Mouse (Mus musculus) erythroid progenitor cell, adult 5-6 weeks (primary cell): ENCODE data around the gene Slc22a28. TPM values are rescaled to one million over a fixed set of nuclear protein-coding genes. Genes with fewer than 3 reads are reported as not detected.
"Not testable (repeated sequence)": the region's sequence is repeated elsewhere in the genome, so short reads cannot be mapped to it uniquely, and the experiment has no call there.

ENCODE experiments used
- ATAC-seq: replicated peaks from 2 replicates; pipeline ENCODE4 v1.8.0; 2016; ENCODE audit warnings: moderate number of reproducible peaks, mild to moderate bottlenecking, moderate TSS enrichment, inconsistent platforms; ENCODE audit not compliant: poor library complexity, low FRiP score, severe bottlenecking
- total RNA-seq, 2 experiments: library from RNA; stranded (forward) in 1 of 2; stranded (reverse) in 1 of 2; fragments of 150-400 nt in 1 of 2; fragments of 186-747, 209-891 nt in 1 of 2; gene quantifications; 2 replicates each; pipeline versions ENCODE4 v1.2.3 to v1.2.4; 2015 to 2017; ENCODE audit warnings: low replicate concordance in 2 of 2

The Slc22a28 gene
- total RNA-seq (2015; ENCODE audit: low replicate concordance): not detected in 2 replicates
- not detected in 2 replicates for total RNA-seq (2017; ENCODE audit: low replicate concordance)

- not testable (repeated sequence) for ATAC-seq
Measured at GRCm38 (mm10) chr19:8131881-8132280, at the start of gene Slc22a28. Gene Slc22a28 (minus strand): TSS chr19:8131982.

GRCm38 (mm10) chr19:8148787-8149523, 17.2 kb upstream of the Slc22a28 start:
- no peak for ATAC-seq

DNA sequence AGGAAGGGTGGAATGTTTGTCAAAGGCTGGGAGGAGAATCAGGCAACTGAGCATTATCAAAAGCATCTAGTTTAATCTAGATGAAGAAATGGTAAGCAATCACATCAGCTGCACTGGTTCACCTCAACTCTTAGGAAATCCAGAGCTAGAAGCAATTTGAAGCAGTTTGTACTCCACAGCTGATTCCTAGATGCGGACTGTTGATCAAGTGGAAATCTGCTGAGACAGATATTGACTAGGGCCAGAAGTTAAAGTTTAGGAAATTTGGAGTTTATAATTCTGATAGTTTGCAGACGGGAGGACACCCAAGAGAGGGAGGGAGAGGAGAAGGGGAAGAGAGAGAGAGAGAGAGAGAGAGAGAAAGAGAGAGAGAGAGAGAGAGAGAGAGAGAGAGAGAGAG, 10.9 kb upstream of the Slc22a28 start:
- not testable (repeated sequence) for ATAC-seq

DNA sequence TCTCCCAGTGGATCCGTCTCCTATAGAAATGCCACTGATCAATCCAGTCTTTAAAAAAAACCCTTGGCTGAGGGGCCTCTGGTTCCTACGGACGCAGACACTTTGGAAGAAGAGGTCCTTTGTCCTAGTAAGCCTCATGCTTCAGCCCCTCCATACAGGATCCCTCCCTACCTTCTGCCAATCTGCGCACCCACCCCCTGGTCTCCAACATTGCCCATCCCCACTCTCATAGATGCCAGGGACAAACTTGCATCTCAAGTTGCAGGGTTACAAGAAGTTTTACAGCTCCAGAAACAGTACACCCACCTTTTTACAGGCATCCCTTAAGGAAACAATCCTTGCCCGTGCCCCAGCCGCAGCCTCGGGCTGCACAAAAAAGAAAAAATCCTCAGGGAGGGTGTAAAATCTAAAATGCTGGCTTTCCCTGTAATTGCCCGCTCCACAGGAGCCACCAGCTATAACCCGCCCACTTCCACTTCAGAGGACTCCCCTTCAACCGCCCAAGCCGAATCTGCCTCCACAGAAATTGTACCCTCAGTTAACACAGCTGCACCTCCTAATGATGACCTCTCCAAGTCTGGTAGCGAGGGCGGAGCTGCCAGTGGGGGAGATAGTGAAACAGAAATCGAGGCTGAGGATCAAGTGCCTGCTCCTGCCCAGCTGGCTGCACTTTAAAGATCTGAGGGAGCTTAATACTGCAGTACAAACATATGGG, 2.5 kb upstream of the Slc22a28 start:
- not testable (repeated sequence) for ATAC-seq

GRCm38 (mm10) chr19:8019904-8020349, 111.9 kb downstream of the Slc22a28 start:
- no peak for ATAC-seq

GRCm38 (mm10) chr19:8019329-8019851, 112.4 kb downstream of the Slc22a28 start:
- ATAC-seq: not testable (repeated sequence)

GRCm38 (mm10) chr19:8018535-8018934, 113.2 kb downstream of the Slc22a28 start:
- ATAC-seq: not testable (repeated sequence)

Other genes starting within 250 kb of the Slc22a28 start
- gene Slc22a27, start 166.0 kb downstream of the Slc22a28 start, total RNA-seq (2015; ENCODE audit: low replicate concordance): not detected in 2 replicates
- not detected in 2 replicates for gene Slc22a27, start 166.0 kb downstream of the Slc22a28 start, total RNA-seq (2017; ENCODE audit: low replicate concordance)
- not detected in 2 replicates for gene Slc22a29, start 86.9 kb upstream of the Slc22a28 start, total RNA-seq (2015; ENCODE audit: low replicate concordance)
- gene Slc22a29, start 86.9 kb upstream of the Slc22a28 start, total RNA-seq (2017; ENCODE audit: low replicate concordance): not detected in 2 replicates